Mouse (Mus musculus): ENCODE measurements around the gene Dennd6b.

GRCm38 (mm10) chr15:89211716-89212461, 15.6 kb upstream of the Dennd6b start:
- TF ChIP-seq CTCF (IDR thresholded peaks at IDR 0.05; ENCODE audit: extremely low read depth, insufficient read length, insufficient replicate concordance, low read depth, low read length): no peak
- no peak for TF ChIP-seq POLR2A (IDR thresholded peaks at IDR 0.05; ENCODE audit: low read depth, low read length)

All from small intestine, adult 2 months (tissue).